Mouse (Mus musculus): Measurements from ENCODE around the gene Zfp839.

- TF ChIP-seq CTCF (IDR thresholded peaks at IDR 0.05; ENCODE audit: borderline replicate concordance, extremely low read depth, insufficient read depth, insufficient read length) (no peak), POLR2A (IDR thresholded peaks at IDR 0.05; ENCODE audit: borderline replicate concordance, extremely low read depth, insufficient read depth, insufficient read length, poor library complexity, severe bottlenecking) (no peak)
Measured at GRCm38 (mm10) chr12:110875351-110875750, 25.3 kb downstream of the Zfp839 start.
